Mouse (Mus musculus): Measurements from ENCODE around the gene Rap2a.
A peak's percentile ranks its signal among the peaks of the same experiment; 100 is the strongest.

The Rap2a gene

GRCm38 (mm10) chr14:120543846-120544245 is 65.6 kb downstream of the Rap2a start:
- no peak for DNase-seq

GRCm38 (mm10) chr14:120544495-120544894 is 66.3 kb downstream of the Rap2a start:
- DNase-seq = peak; percentile 40

GRCm38 (mm10) chr14:120544946-120545345 is 66.7 kb downstream of the Rap2a start:
- DNase-seq = peak; percentile 25
